Mouse (Mus musculus): ENCODE results near the gene 4930579G24Rik.

GRCm38 (mm10) chr3:79676411-79676810, 47.5 kb downstream of the 4930579G24Rik start:
- no peak for TF ChIP-seq POLR2A (IDR thresholded peaks at IDR 0.05; ENCODE audit: low read depth, low read length)
- TF ChIP-seq CTCF (IDR thresholded peaks at IDR 0.05; ENCODE audit: borderline replicate concordance, insufficient read depth, low read length): no peak

Measured in embryonic fibroblast, embryonic 13.5 days (primary cell).